Mouse (Mus musculus): ENCODE results near the gene Pls3. TPM values are rescaled to one million over a fixed set of nuclear protein-coding genes. Genes with fewer than 3 reads are reported as not detected.
"Not testable (repeated sequence)": the region's sequence is repeated elsewhere in the genome, so short reads cannot be mapped to it uniquely, and the experiment has no call there.

Pls3 gene
- polyA plus RNA-seq, 1 experiment from 2014 or later = 35.7 TPM

DNA sequence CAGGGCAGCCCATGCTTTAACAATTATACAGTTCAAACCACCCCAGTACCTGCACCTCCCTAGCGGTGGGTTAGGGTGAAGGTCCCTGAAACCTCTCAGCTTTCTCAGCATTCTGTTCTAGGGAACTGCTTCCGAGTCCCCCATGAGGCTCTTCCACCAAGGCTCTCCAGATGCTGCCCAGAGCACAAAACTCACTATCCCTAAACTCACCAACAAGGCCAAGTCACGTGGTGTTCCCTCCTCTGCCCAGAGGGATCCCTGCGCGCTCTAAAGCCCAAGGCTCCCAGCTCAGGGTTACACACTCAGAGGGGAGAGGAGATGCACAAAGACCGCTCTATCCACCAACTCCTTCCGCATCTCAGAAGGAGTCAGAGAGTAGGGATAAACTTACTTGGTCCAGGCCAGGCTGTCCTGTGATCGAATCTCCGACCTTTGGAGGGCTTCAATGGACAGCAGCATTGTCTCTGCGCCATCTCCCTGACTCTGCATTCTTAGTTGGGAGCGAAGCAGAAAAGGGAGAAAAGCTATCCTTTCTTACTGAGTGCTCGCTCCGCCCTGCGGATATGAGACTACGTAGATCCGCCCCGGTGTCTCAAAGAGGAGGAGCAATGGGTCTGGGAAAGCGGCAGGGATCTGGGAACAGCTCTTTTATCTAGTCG is 110.7 kb downstream of the Pls3 start:
- H3K9me3 ChIP-seq = no peaks in the 10 kb centered on the region
- H3K36me3 ChIP-seq = no peaks in the 10 kb centered on the region
- H3K4me1 ChIP-seq (replicated peaks) = peaks cover 11% of the 10 kb centered on the region
- peak overlapping the region; percentile 51 for H3K4me3 ChIP-seq
- peak overlapping the region; percentile 74 for H3K9ac ChIP-seq
- peak overlapping the region; percentile 94 for H3K27ac ChIP-seq
- peak overlapping the region; percentile 62 for H3K4me2 ChIP-seq
- no peaks in the 10 kb centered on the region for H3K27me3 ChIP-seq
- WGBS = 10% methylated on average over 19 of the region's 19 CpGs
- peak; percentile 98 for ATAC-seq (ENCODE audit: low FRiP score)

- not testable (repeated sequence) for H3K9ac ChIP-seq; H3K27me3 ChIP-seq; H3K36me3 ChIP-seq; H3K9me3 ChIP-seq; H3K4me3 ChIP-seq; H3K27ac ChIP-seq; H3K4me2 ChIP-seq; ATAC-seq (ENCODE audit: low FRiP score)
- 83% methylated on average over 2 of the region's 2 CpGs for WGBS
- peaks cover 11% of the 10 kb centered on the region for H3K4me1 ChIP-seq (replicated peaks)
These were observed 115.5 kb downstream of the Pls3 start for GRCm38 (mm10) chrX:75759461-75759860.

DNA sequence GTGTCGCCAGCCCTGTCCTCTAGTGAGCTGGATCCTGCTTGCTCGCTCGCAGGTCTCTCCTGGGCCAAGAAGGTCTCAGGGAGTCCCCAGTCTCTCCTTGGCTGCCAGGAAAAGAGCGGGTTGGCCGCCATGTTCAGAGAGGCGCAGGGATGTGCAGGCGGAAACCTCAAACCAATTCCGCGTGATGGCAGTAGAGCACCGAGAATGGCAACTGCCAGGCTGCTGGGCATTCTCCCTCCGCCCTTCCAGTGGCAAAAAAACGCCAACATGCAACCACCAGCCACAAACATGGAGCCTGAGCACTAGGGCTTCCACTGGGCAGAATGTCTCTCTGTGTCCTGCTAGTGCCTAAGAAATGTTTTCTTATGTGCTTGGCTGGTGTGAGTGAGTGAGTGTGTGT is 115.9 kb downstream of the Pls3 start:
- ATAC-seq (ENCODE audit: low FRiP score); H3K27ac ChIP-seq; H3K4me3 ChIP-seq; H3K27me3 ChIP-seq; H3K4me2 ChIP-seq; H3K36me3 ChIP-seq; H3K9me3 ChIP-seq; H3K9ac ChIP-seq: not testable (repeated sequence)
- H3K4me1 ChIP-seq (replicated peaks) = peaks cover 11% of the 10 kb centered on the region
- 84% methylated on average over 12 of the region's 12 CpGs for WGBS

- WGBS = 87% methylated on average over 14 of the region's 14 CpGs
- not testable (repeated sequence) for ATAC-seq (ENCODE audit: low FRiP score); H3K27ac ChIP-seq; H3K9me3 ChIP-seq; H3K27me3 ChIP-seq; H3K36me3 ChIP-seq; H3K4me2 ChIP-seq; H3K4me3 ChIP-seq; H3K9ac ChIP-seq
- peaks cover 10% of the 10 kb centered on the region for H3K4me1 ChIP-seq (replicated peaks)
These were observed 117.0 kb downstream of the Pls3 start for GRCm38 (mm10) chrX:75757966-75758365.

DNA sequence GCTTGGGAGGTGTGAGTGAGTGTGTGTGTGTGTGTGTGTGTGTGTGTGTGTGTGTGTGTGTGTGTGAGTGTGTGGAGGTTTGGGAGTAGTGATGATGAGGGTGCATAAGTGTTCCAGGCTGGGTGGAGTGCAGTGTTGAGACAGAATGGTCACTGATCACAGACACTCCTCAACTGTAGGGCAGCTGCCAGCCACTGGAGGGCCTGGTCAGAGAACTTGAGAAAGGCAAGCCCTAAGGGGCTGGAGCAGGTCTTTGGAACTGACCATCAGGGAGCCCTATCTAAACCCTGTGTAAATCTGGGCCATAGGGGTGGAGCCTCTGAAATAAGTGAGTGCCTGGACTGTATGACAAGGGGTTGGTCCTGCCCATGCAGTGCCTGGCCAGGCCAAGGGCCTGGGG is 120.5 kb downstream of the Pls3 start:
- H3K27ac ChIP-seq; ATAC-seq (ENCODE audit: low FRiP score); H3K4me1 ChIP-seq (replicated peaks): not testable (repeated sequence)

DNA sequence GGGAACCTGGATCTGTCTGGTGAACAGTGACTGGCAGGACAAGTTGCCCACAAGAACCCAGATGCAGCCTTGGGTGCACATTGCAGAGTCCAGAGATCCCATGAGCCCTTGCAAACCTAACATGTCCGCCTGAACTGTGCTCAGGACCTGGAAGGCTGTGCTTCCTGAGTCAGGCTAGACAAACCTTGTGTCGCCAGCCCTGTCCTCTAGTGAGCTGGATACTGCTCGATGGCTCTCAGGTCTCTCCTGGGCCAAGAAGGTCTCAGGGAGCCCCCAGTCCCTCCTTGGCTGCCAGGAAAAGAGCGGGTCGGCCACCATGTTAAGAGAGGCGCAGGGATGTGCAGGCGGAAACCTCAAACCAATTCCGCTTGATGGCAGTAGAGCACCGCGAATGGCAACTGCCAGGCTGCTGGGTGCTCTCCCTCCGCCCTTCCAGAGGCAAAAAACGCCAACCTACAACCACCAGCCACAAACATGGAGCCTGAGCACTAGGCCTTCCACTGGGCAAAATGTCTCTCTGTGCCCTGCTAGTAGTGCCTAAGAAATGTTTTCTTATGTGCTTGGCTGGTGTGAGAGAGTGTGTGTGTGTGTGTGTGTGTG is 124.8 kb downstream of the Pls3 start:
- not testable (repeated sequence) for H3K27ac ChIP-seq; H3K4me2 ChIP-seq; H3K36me3 ChIP-seq; H3K27me3 ChIP-seq; H3K9ac ChIP-seq; H3K4me1 ChIP-seq (replicated peaks); H3K9me3 ChIP-seq; ATAC-seq (ENCODE audit: low FRiP score); H3K4me3 ChIP-seq
- 83% methylated on average over 4 of the region's 12 CpGs for WGBS

More for the DNA sequence above, 120.5 kb downstream of the Pls3 start:
- H3K4me3 ChIP-seq, H3K27me3 ChIP-seq, H3K9me3 ChIP-seq, H3K4me2 ChIP-seq, H3K9ac ChIP-seq, H3K36me3 ChIP-seq: not testable (repeated sequence)

DNA sequence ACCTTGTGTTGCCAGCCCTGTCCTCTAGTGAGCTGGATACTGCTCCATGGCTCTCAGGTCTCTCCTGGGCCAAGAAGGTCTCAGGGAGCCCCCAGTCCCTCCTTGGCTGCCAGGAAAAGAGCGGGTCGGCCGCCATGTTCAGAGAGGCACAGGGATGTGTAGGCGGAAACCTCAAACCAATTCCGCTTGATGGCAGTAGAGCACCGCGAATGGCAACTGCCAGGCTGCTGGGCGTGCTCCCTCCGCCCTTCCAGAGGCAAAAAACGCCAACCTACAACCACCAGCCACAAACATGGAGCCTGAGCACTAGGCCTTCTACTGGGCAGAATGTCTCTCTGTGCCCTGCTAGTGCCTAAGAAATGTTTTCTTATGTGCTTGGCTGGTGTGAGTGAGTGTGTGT is 125.7 kb downstream of the Pls3 start:
- not testable (repeated sequence) for H3K4me1 ChIP-seq (replicated peaks); H3K4me2 ChIP-seq; H3K36me3 ChIP-seq; H3K4me3 ChIP-seq; H3K27ac ChIP-seq; ATAC-seq (ENCODE audit: low FRiP score); H3K27me3 ChIP-seq; H3K9me3 ChIP-seq; H3K9ac ChIP-seq
- WGBS = 79% methylated on average over 10 of the region's 10 CpGs

DNA sequence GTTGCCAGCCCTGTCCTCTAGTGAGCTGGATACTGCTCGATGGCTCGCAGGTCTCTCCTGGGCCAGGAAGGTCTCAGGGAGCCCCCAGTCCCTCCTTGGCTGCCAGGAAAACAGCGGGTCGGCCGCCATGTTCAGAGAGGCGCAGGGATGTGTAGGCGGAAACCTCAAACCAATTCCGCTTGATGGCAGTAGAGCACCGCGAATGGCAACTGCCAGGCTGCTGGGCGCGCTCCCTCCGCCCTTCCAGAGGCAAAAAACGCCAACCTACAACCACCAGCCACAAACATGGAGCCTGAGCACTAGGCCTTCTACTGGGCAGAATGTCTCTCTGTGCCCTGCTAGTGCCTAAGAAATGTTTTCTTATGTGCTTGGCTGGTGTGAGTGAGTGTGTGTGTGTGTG is 130.5 kb downstream of the Pls3 start:
- H3K36me3 ChIP-seq; H3K4me3 ChIP-seq; H3K4me2 ChIP-seq; H3K27ac ChIP-seq; H3K27me3 ChIP-seq; H3K9me3 ChIP-seq; H3K9ac ChIP-seq; ATAC-seq (ENCODE audit: low FRiP score); H3K4me1 ChIP-seq (replicated peaks): not testable (repeated sequence)
- WGBS = 87% methylated on average over 11 of the region's 14 CpGs

DNA sequence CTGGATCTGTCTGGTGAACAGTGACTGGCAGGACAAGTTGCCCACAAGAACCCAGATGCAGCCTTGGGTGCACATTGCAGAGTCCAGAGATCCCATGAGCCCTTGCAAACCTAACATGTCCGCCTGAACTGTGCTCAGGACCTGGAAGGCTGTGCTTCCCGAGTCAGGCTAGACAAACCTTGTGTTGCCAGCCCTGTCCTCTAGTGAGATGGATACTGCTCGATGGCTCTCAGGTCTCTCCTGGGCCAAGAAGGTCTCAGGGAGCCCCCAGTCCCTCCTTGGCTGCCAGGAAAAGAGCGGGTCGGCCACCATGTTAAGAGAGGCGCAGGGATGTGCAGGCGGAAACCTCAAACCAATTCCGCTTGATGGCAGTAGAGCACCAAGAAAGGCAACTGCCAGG is 135.5 kb downstream of the Pls3 start:
- not testable (repeated sequence) for H3K4me1 ChIP-seq (replicated peaks); H3K9me3 ChIP-seq; H3K4me2 ChIP-seq; H3K4me3 ChIP-seq; H3K9ac ChIP-seq; H3K36me3 ChIP-seq; ATAC-seq (ENCODE audit: low FRiP score); H3K27ac ChIP-seq; H3K27me3 ChIP-seq
- WGBS = 100% methylated on average over 2 of the region's 8 CpGs
